Mouse (Mus musculus): ENCODE data around the gene Ank.

Ank gene

GRCm38 (mm10) chr15:27539745-27540144 is 73.3 kb downstream of the Ank start:
- DNase-seq (ENCODE audit: low spot score) = no peak

- DNase-seq (ENCODE audit: low spot score) = no peak
Measured at GRCm38 (mm10) chr15:27545203-27545602, 78.7 kb downstream of the Ank start.

GRCm38 (mm10) chr15:27548110-27548509 is 81.6 kb downstream of the Ank start:
- no peak for DNase-seq (ENCODE audit: low spot score)

- no peak for DNase-seq (ENCODE audit: low spot score)
Measured at GRCm38 (mm10) chr15:27549071-27549470, 82.6 kb downstream of the Ank start.

- DNase-seq (ENCODE audit: low spot score) = no peak
Measured at GRCm38 (mm10) chr15:27549878-27550277, 83.4 kb downstream of the Ank start.

GRCm38 (mm10) chr15:27550358-27550992 is 84.0 kb downstream of the Ank start:
- DNase-seq (ENCODE audit: low spot score) = no peak

- no peak for DNase-seq (ENCODE audit: low spot score)
Measured at GRCm38 (mm10) chr15:27551117-27552114, 84.9 kb downstream of the Ank start.

DNA sequence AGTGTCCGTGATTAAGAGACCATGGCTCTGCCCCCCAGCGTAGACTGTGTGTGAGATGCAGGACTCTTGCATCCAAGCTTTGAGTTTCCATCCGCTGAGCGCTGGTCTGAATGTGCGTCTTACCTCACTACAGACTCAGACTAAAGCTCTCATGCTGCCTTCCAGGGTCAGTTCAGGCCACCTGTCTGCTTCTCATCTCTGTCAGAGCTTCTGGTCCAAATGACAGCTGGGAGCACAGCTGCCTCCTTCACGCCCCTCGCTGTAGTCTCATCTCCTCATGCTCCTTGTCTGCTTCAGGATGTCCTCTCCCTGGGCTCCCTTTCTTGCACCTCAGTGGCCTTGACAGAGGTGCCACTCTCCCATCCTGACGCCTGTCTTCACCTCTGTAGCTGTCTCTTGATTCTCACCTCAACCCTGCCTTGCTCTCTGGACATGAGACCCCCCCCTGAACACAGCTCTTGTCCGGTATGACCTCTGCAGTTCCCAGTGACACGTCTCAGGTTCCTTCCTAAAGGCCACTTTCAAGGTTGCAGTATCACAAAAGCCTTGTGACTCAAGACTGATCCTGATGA is 85.7 kb downstream of the Ank start:
- no peak for DNase-seq (ENCODE audit: low spot score)

GRCm38 (mm10) chr15:27553554-27553953 is 87.1 kb downstream of the Ank start:
- DNase-seq (ENCODE audit: low spot score) = no peak

DNA sequence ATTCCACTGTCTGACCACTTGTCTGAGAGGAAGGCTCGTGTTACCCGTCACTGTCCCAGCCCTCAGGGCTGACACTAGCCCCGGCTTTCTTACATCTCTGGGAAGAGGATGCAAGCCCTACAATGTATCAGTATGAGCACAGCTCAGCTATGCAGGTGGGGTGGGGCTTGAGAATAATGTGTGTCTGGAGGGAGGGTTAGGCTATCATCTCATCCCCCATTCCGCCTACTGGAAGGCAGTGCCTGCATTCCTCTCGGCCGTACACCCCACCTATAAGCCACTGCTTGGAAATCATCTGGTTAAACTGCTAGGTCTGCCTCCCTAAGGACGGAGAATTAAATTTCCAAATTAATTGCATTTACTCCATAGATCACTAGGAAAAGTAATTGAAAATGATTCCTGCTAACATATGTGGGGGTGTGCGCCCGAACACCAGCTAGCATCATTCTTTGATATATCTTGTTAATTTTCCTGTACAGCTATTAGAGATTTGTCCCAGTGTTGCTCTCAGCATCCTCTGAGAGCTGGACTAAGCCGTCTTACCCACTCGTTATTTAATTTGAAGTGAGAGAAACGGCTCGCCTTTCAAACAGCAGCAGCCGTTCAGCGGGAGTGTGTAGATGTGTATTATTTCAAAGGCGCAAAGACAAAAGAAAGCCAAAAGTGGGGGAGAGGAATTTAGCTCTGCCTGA is 92.1 kb downstream of the Ank start:
- no peak for DNase-seq (ENCODE audit: low spot score)

- no peak for DNase-seq (ENCODE audit: low spot score)
Measured at GRCm38 (mm10) chr15:27560315-27560714, 93.8 kb downstream of the Ank start.

GRCm38 (mm10) chr15:27564106-27565100 is 97.9 kb downstream of the Ank start:
- DNase-seq (ENCODE audit: low spot score) = no peak

DNA sequence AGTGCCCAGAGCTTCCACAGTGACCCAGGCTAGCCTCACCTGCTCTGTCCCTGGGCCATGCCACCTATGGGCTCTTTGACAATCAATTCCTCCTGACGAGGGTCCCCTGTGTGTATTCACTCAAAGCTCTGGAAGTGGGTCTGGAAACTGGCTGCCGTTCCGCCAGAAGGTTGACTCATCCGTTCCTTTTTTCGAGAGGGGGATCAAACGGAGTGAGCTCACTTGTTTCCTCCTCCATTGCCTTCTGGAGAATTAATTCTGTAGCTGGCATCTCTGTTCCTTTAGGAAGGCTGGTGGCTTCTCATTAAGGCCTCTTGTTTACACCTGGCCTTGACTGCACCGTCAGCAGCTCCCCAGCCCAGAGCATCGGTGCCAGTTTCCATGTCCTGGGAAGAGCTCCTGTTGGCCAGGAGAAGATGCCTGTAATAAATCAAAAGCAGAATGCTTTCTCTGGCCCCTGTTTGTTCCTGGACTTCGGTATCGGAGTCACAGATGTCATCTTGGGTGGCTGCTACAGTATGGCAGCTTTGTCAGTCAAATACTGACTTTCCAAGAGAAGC is 99.2 kb downstream of the Ank start:
- DNase-seq (ENCODE audit: low spot score) = no peak

GRCm38 (mm10) chr15:27567356-27567755 is 100.9 kb downstream of the Ank start:
- no peak for DNase-seq (ENCODE audit: low spot score)

DNA sequence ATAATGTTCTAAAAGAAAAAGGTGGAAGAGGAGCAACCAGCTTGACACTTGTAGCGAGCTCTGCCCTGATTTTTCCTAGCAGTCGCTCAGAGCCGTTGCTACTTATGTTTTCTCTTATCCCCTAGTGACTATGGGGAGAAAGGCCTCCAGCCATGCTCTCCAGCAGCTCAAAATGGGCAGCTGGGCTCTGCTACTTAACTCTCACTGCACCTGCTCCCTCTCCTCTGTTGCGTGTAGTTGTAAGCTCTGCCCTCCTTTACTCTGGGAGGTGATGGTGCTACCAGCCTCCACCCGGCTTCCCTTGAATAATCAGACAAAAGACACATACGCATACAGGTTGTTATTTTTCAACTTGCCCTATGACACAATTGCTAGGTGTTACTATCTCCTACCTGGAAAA is 101.9 kb downstream of the Ank start:
- DNase-seq (ENCODE audit: low spot score) = no peak

- no peak for DNase-seq (ENCODE audit: low spot score)
Measured at GRCm38 (mm10) chr15:27569924-27570323, 103.4 kb downstream of the Ank start.

DNA sequence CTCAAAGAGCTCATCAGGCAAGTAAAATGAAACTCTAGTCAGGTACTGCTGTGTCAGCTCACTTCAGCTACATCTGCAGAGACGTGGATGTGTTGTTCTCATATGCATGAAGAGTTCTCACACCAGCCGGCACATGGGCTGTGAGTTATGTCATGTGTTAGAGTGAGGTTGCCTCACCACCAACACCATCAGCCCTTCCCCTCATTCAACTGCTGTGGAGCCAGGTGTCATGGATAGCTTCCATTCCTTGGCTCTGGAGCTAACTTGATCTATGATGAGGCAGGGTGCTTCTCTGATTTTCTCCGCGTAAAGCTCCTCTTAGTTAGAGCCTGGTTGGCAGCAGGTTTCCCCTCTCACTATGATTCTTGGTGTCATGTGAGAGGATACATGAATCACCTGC is 103.9 kb downstream of the Ank start:
- no peak for DNase-seq (ENCODE audit: low spot score)

DNA sequence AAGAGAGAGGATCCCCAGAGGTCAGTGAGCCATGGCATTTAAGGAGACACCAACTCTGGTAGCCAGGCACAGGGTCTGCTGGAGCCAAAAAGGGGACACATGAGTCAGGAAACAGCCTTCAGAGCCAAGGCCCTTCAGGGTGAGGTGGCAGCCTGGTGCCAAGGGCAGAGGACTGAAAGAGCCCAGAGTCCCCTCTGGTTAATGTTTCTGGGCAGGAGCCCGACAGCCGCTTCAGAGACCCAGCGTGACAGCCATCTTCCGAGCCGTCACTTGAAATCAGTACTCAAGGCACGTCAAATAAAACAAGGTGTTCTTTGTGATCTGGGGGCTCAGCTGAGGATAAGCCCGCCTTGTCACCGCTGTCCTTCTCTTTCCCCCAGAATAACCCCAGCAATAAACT is 104.7 kb downstream of the Ank start:
- no peak for DNase-seq (ENCODE audit: low spot score)

DNA sequence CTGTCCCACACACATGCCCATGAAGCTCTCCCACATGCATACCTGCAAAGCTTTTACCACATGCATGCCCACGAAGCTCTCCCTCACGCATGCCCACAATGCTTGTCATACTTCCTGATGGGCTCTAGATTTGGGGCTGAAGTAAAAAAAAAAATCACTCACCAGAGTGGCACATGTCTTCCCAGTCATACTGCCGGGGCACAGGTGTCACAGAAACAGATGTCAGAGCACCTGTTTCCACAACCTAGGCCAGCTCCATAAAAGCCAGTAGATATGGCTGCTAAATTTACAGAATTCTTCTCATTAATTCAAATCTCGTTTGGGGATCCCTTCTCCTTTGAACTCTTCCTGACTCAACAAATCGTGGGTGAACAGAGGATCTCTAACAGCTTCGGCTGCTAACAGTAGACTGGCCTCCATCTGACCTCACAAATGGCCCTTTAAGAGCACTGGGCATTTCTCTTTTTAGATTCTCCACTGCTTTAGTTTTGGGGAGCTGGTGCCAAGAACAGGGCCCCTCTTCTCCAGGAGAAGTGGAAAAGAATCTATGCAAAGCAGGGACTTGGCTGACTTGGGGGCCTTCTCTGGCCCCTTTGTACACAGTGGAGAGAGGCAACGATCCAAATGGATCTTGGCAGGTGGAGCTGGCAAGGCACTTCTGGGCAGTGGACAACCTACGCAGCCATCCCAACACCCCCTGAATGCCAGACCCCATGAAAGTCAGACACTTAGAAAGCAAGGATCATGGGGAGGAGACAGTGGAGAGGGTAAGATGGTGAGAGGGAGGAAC is 108.7 kb downstream of the Ank start:
- DNase-seq (ENCODE audit: low spot score) = no peak

- DNase-seq (ENCODE audit: low spot score) = no peak
Measured at GRCm38 (mm10) chr15:27575932-27576331, 109.5 kb downstream of the Ank start.

Measured in urinary bladder, postnatal 25 days (tissue).